Mouse (Mus musculus): ENCODE results near the gene Ugt8a. TPM values are rescaled to one million over a fixed set of nuclear protein-coding genes. Genes with fewer than 3 reads are reported as not detected.
A peak's percentile ranks its signal among the peaks of the same experiment; 100 is the strongest.

Gene Ugt8a
- total and polyA plus RNA-seq, 3 experiments, result not detected

- Histone ChIP-seq H3K9me3 (replicated peaks; ENCODE audit: low read length) (no peaks in the 10 kb centered on the region), H3K27me3 (replicated peaks) (no peaks in the 10 kb centered on the region), H3K4me2 (ENCODE audit: insufficient read depth, low read depth, poor library complexity, severe bottlenecking) (no peak overlapping the region), H3K9ac (ENCODE audit: insufficient read depth, low read depth) (no peak overlapping the region), H3K79me2 (replicated peaks; ENCODE audit: control insufficient read depth, extremely low read depth, insufficient read depth, poor library complexity, severe bottlenecking) (no peaks in the 10 kb centered on the region), H3K4me3 (replicated peaks in 1 of 3; ENCODE audit: low read depth in 2 of 3, low read length in 2 of 3, poor library complexity in 1 of 3) (no peak overlapping the region), H3K4me1 (ENCODE audit: control insufficient read depth in 1 of 2, insufficient read depth in 2 of 2) (no peaks in the 10 kb centered on the region), H3K36me3 (replicated peaks in 1 of 2; ENCODE audit: control insufficient read depth in 1 of 2, insufficient read depth in 1 of 2, low read length in 1 of 2) (no peaks in the 10 kb centered on the region), H3K27ac (ENCODE audit: insufficient read depth, low read depth) (no peak overlapping the region)
- in situ Hi-C loops (cut with MboI; ENCODE audit: low pct_ligation_motif_present, low pct_unique_long_range_greater_than_20kb, low sequenced_read_pairs), result no loop called here
- dilution Hi-C loops (cut with MboI; ENCODE audit: extremely low pct_ligation_motif_present, extremely low pct_unique_long_range_greater_than_20kb, low sequenced_read_pairs), result no loop called here
- TF ChIP-seq MAZ (IDR thresholded peaks at IDR 0.05; ENCODE audit: low read depth, low read length) (no peak), RAD21 (IDR thresholded peaks at IDR 0.05; ENCODE audit: low read depth, low read length) (peak; percentile 2)
- peak; percentile 3 for DNase-seq (ENCODE audit: extremely low read depth)
Observed at GRCm38 (mm10) chr3:125881835-125882234, 56.6 kb downstream of the Ugt8a start.

- H3K9ac ChIP-seq (ENCODE audit: insufficient read depth, low read depth), result no peak overlapping the region
- H3K27ac ChIP-seq (ENCODE audit: insufficient read depth, low read depth), result no peak overlapping the region
- H3K36me3 ChIP-seq (replicated peaks in 1 of 2; ENCODE audit: control insufficient read depth in 1 of 2, insufficient read depth in 1 of 2, low read length in 1 of 2), result no peaks in the 10 kb centered on the region
- no peaks in the 10 kb centered on the region for H3K9me3 ChIP-seq (replicated peaks; ENCODE audit: low read length)
- no peak for TF ChIP-seq TBP (conservative IDR thresholded peaks at IDR 0.05; ENCODE audit: low read depth, low read length)
- H3K27me3 ChIP-seq (replicated peaks), result no peaks in the 10 kb centered on the region
- H3K4me1 ChIP-seq (ENCODE audit: control insufficient read depth in 1 of 2, insufficient read depth in 2 of 2), result no peaks in the 10 kb centered on the region
- no peaks in the 10 kb centered on the region for H3K79me2 ChIP-seq (replicated peaks; ENCODE audit: control insufficient read depth, extremely low read depth, insufficient read depth, poor library complexity, severe bottlenecking)
- dilution Hi-C loops (cut with MboI; ENCODE audit: extremely low pct_ligation_motif_present, extremely low pct_unique_long_range_greater_than_20kb, low sequenced_read_pairs) (no loop called here), in situ Hi-C loops (cut with MboI; ENCODE audit: low pct_ligation_motif_present, low pct_unique_long_range_greater_than_20kb, low sequenced_read_pairs) (no loop called here)
- H3K4me2 ChIP-seq (ENCODE audit: insufficient read depth, low read depth, poor library complexity, severe bottlenecking), result no peak overlapping the region
- no peak for DNase-seq (ENCODE audit: extremely low read depth)
- H3K4me3 ChIP-seq (replicated peaks in 1 of 3; ENCODE audit: low read depth in 2 of 3, low read length in 2 of 3, poor library complexity in 1 of 3), result no peak overlapping the region
Observed at GRCm38 (mm10) chr3:125874371-125874770, 64.0 kb downstream of the Ugt8a start.

DNA sequence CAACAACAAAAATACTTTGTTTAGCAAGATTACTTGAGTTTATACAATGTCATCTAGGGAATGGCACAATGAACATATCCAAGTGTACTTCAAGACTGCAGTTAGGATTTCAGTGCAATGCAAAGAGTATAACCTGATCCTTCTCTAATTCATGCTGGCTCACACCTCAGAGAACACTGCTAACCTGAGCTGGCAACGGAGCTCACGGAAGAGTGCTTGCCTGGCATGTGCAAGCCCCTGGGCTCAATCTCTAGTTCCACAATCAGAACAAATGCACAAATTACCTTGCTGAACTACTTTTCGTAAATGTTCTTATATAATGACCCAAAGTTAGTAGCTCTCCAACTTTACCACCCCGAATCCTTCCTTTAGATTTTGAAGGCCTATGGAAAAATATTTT is 68.5 kb downstream of the Ugt8a start:
- Histone ChIP-seq H3K4me3 (replicated peaks in 1 of 3; ENCODE audit: low read depth in 2 of 3, low read length in 2 of 3, poor library complexity in 1 of 3) (no peak overlapping the region), H3K36me3 (replicated peaks in 1 of 2; ENCODE audit: control insufficient read depth in 1 of 2, insufficient read depth in 1 of 2, low read length in 1 of 2) (no peaks in the 10 kb centered on the region), H3K4me1 (ENCODE audit: control insufficient read depth in 1 of 2, insufficient read depth in 2 of 2) (no peaks in the 10 kb centered on the region), H3K9ac (ENCODE audit: insufficient read depth, low read depth) (no peak overlapping the region), H3K27me3 (replicated peaks) (no peaks in the 10 kb centered on the region), H3K79me2 (replicated peaks; ENCODE audit: control insufficient read depth, extremely low read depth, insufficient read depth, poor library complexity, severe bottlenecking) (no peaks in the 10 kb centered on the region), H3K9me3 (replicated peaks; ENCODE audit: low read length) (no peaks in the 10 kb centered on the region), H3K27ac (ENCODE audit: insufficient read depth, low read depth) (no peak overlapping the region), H3K4me2 (ENCODE audit: insufficient read depth, low read depth, poor library complexity, severe bottlenecking) (no peak overlapping the region)
- dilution Hi-C loops (cut with MboI; ENCODE audit: extremely low pct_ligation_motif_present, extremely low pct_unique_long_range_greater_than_20kb, low sequenced_read_pairs) (no loop called here), in situ Hi-C loops (cut with MboI; ENCODE audit: low pct_ligation_motif_present, low pct_unique_long_range_greater_than_20kb, low sequenced_read_pairs) (no loop called here)
- DNase-seq (ENCODE audit: extremely low read depth), result no peak
- TF ChIP-seq E2F4 (IDR thresholded peaks at IDR 0.05; ENCODE audit: insufficient replicate concordance, low read depth, low read length) (no peak), MXI1 (IDR thresholded peaks at IDR 0.05; ENCODE audit: low read depth, low read length) (no peak), JUND (conservative IDR thresholded peaks at IDR 0.05; ENCODE audit: low read depth, low read length) (no peak), MYC (IDR thresholded peaks at IDR 0.05; ENCODE audit: low read depth, low read length) (no peak), USF1 (IDR thresholded peaks at IDR 0.05; ENCODE audit: low read depth, low read length) (no peak), TCF12 (IDR thresholded peaks at IDR 0.05; ENCODE audit: low read depth, low read length) (no peak), KAT2A (IDR thresholded peaks at IDR 0.05; ENCODE audit: insufficient replicate concordance, low read length) (no peak), USF2 (conservative IDR thresholded peaks at IDR 0.05; ENCODE audit: low read depth, low read length) (no peak), POLR2AphosphoS2 (IDR thresholded peaks at IDR 0.05; ENCODE audit: low read depth, low read length) (no peak), NRF1 (IDR thresholded peaks at IDR 0.05; ENCODE audit: low read depth, low read length) (no peak), MAX (IDR thresholded peaks at IDR 0.05; ENCODE audit: low read length) (no peak), TBP (conservative IDR thresholded peaks at IDR 0.05; ENCODE audit: low read depth, low read length) (no peak), ELF1 (IDR thresholded peaks at IDR 0.05; ENCODE audit: low read depth, low read length) (no peak), POLR2A (IDR thresholded peaks at IDR 0.05; ENCODE audit: low read depth, low read length) (no peak), MAFK (IDR thresholded peaks at IDR 0.05; ENCODE audit: insufficient replicate concordance, low read length) (no peak), ZMIZ1 (IDR thresholded peaks at IDR 0.05; ENCODE audit: low read depth, low read length) (no peak), NELFE (IDR thresholded peaks at IDR 0.05; ENCODE audit: low read depth, low read length) (no peak)
